ENCODE assay signal across 8 mouse cellular contexts in the genomic region with DNA sequence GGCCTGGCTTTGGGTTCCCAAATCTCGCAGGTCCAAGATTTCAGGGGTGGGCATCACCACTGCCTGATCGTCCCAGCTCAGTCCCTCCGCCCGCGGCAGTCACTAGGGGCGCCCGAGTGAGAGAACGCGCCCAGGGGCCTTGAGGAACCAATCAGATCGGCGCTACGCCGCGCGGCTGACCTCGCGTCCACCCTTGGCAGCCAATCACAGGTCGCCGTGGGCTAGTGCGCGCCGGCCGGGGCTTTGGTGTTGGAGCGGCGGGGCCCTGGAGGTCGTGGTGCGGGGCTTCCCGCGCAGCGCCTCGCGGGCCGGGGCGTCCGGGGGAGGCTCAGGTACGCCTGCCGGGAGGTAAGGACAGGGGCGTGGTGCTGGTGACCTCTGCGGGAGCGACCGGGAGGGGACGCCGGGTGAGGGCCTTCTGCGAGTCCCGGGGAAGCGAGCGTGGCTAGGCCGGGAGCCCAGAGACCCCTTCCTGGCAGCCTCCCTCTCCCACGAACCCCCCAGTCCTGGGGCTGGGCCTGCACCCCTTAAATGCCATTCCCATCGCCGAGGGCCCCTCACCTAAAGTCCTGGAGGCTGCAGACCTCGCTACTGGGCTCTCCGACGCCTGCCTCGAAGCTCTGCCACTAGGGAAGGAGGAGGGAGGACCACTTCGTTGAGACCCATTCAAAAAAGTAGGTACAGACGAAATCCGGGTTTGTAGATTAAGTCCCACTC. TPM values are rescaled to one million over a fixed set of nuclear protein-coding genes. Genes with fewer than 3 reads are reported as not detected.
DNase-seq lines count a peak whose midpoint lies in the region; ATAC-seq lines count a peak whose summit lies in the region.

A gene (plus strand): TSS at position 249 of the 717 bp plus-strand sequence.

- H3K27ac ChIP-seq in hindbrain, embryonic 15.5 days (replicated peaks): peak within 1 kb of the TSS; percentile 81

- ATAC-seq in hindbrain, embryonic 15.5 days (ENCODE audit: low FRiP score, low read depth): peak; percentile 98

- peaks cover 19% of the 10 kb centered on the region for H3K4me1 ChIP-seq in hindbrain, embryonic 15.5 days (replicated peaks)

- H3K4me2 ChIP-seq in hindbrain, embryonic 15.5 days: peak within 1 kb of the TSS; percentile 91

- H3K4me3 ChIP-seq in hindbrain, embryonic 15.5 days: peak within 1 kb of the TSS; percentile 89

- H3K27me3 ChIP-seq in hindbrain, embryonic 15.5 days: no peaks in the 10 kb centered on the region

- WGBS in hindbrain, embryonic 15.5 days: under 1% methylated on average over 58 of the region's 58 CpGs

- H3K36me3 ChIP-seq in hindbrain, embryonic 15.5 days: peaks cover 1% of the 10 kb centered on the region; the same call in 1 of the 2 replicates

- peak within 1 kb of the TSS; percentile 81 for H3K9ac ChIP-seq in hindbrain, embryonic 15.5 days

- peak; percentile 99 for DNase-seq in R1 (ENCODE audit: low read depth, low spot score)
- DNase-seq in cerebellum, postnatal 25 days: peak; percentile 96 to 97
- peak; percentile 92 to 96 for DNase-seq in frontal cortex, postnatal 36 days (ENCODE audit: low spot score in 2 of 2)
- peak; percentile 90 for DNase-seq in left cerebral cortex, adult 11 months (ENCODE audit: low spot score)
- peak; percentile 96 to 97 for DNase-seq in lung, postnatal 4 days
- peak; percentile 88 for DNase-seq in retina, postnatal 7 days (ENCODE audit: low read depth, low spot score)
- peak; percentile 88 for DNase-seq in urinary bladder, adult 2 months (ENCODE audit: low spot score)

- no peaks in the 10 kb centered on the region for H3K9me3 ChIP-seq in hindbrain, embryonic 15.5 days

RNA-seq across cellular contexts. Expression of the gene that starts here (rescaled TPM):
- 11.6 and 11.8 TPM in 2 replicates for polyA plus RNA-seq in hindbrain, embryonic 15.5 days (2015; fragmentation: Nextera tagmentation; extraction: Ambion mirVana)
- polyA plus RNA-seq in urinary bladder, adult 2 months (2012; rRNA removed): 8.6 TPM in 2 replicates

Comparison
In these comparisons a context has a peak if more than half of its experiments do, and no peak if none do; other contexts are left out.
1. Peak in every context shown above with its lines: DNase-seq, ATAC-seq, H3K4me3 ChIP-seq and H3K27ac ChIP-seq.